Mouse (Mus musculus) hindbrain, embryonic 12.5 days (tissue): Measurements from ENCODE around the gene Gm28042. TPM values are rescaled to one million over a fixed set of nuclear protein-coding genes. Genes with fewer than 3 reads are reported as not detected.

Experiments
- ATAC-seq: fragments of 200-750 bp; cut with Nextera tagmentation; 2 replicates; pipeline ENCODE4 v1.8.0; 2017; ENCODE audit warnings: moderate TSS enrichment; ENCODE audit not compliant: low FRiP score
- H3K27ac ChIP-seq: fragments of 300-500 bp; sonication (generic); 2 replicates; pipeline ENCODE4 v1.5.1; 2016; ENCODE audit warnings: mild to moderate bottlenecking
- H3K27me3 ChIP-seq: fragments of 300-500 bp; sonication (generic); 2 replicates; pipeline ENCODE4 v1.6.1; 2016; ENCODE audit warnings: mild to moderate bottlenecking
- H3K36me3 ChIP-seq: fragments of 300-500 bp; sonication (generic); 2 replicates; pipeline ENCODE4 v1.6.1; 2016; ENCODE audit warnings: mild to moderate bottlenecking
- H3K4me1 ChIP-seq: fragments of 300-500 bp; sonication (generic); 2 replicates; pipeline ENCODE4 v1.6.1; 2016
- H3K4me2 ChIP-seq: fragments of 300-500 bp; sonication (generic); replicated peaks from 2 replicates; pipeline ENCODE4 v1.6.1; 2016; ENCODE audit warnings: mild to moderate bottlenecking
- H3K4me3 ChIP-seq: fragments of 300-500 bp; sonication (generic); 2 replicates; pipeline ENCODE4 v1.5.1; 2016; ENCODE audit warnings: mild to moderate bottlenecking
- H3K9ac ChIP-seq: fragments of 300-500 bp; sonication (generic); 2 replicates; pipeline ENCODE4 v1.6.1; 2016; ENCODE audit warnings: mild to moderate bottlenecking, moderate library complexity
- H3K9me3 ChIP-seq: fragments of 300-500 bp; sonication (generic); replicated peaks from 2 replicates; pipeline ENCODE4 v1.6.1; 2016; ENCODE audit warnings: mild to moderate bottlenecking
- WGBS: fragments of 180-500 bp; shearing (Covaris S2); methylation state at CpG from one replicate; pipeline ENCODE4 v1.1.7; 2016; 5-methylcytosine and 5-hydroxymethylcytosine counted together
- polyA plus RNA-seq: library from polyadenylated mRNA; unstranded; fragments of >200 nt; fragmentation: Nextera tagmentation; extraction: Ambion mirVana; gene quantifications from 2 replicates; pipeline ENCODE4 v1.2.1, GENCODE M21; 2016

Gm28042 gene
- polyA plus RNA-seq, 1 experiment from 2014 or later, result 6.1 TPM

DNA sequence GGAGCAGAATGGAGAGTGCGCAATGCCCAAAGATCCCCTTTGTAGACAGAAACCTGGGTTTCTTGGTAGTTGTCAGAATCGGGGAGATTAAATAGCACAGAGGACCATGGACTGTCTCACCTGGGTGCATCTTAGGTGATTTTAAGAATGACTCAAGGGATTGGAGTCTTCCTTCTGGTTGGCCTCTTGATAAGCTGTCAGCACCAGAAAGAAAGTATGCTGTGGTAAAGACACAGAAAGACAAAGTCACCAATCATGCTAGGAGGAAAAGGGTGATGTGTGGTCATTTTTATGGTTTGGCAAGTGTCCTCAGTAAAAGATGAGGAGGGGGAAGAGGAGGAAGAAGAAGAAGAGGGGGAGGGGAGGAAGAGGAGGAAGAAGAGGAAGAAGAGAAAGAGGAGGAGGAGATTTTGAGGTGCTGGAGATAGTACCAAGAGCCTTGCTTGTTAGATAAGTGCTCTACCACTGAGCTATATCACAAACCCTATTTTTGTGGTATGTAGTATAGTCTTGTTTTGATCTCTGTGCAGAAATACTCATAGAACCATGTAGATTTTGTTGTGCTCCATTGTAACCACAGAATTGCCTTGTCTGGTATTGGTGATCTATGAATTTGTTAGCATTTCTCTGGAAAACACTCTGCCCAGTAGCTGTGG, 13.3 kb upstream of the Gm28042 start:
- no peak overlapping the region for H3K9ac ChIP-seq
- H3K4me1 ChIP-seq, result no peaks in the 10 kb centered on the region
- no peaks in the 10 kb centered on the region for H3K9me3 ChIP-seq
- H3K4me3 ChIP-seq, result no peak overlapping the region
- no peak overlapping the region for H3K4me2 ChIP-seq
- H3K27ac ChIP-seq, result no peak overlapping the region
- 97% methylated on average over 2 of the region's 2 CpGs for WGBS
- peaks cover 42% of the 10 kb centered on the region for H3K36me3 ChIP-seq
- no peaks in the 10 kb centered on the region for H3K27me3 ChIP-seq
- ATAC-seq, result no peak

DNA sequence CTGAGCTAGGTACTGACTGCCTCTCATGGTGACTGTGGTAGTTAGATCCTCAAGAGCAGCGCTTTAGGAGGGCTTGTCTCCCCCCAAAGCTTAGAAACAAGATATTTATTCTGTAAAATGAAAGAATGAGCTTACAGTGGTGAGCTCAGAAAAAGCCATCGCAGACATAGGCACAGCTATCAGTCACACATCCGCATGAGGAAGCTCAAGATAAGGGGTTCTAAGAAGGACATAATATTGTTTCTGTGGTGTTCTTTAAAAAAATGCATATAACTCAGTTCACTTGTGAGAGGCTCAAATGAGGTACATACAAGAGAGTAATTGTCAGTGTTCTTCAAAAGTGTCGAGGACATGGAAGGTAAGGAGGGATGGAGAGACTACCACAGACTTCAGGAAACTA, 11.4 kb upstream of the Gm28042 start:
- no peaks in the 10 kb centered on the region for H3K4me1 ChIP-seq
- no peaks in the 10 kb centered on the region for H3K27me3 ChIP-seq
- no peak overlapping the region for H3K27ac ChIP-seq
- H3K4me3 ChIP-seq, result no peak overlapping the region
- H3K9ac ChIP-seq, result no peak overlapping the region
- whole genome bisulfite sequencing, result 93% methylated on average over 4 of the region's 4 CpGs
- H3K4me2 ChIP-seq, result no peak overlapping the region
- no peaks in the 10 kb centered on the region for H3K9me3 ChIP-seq
- peaks cover 61% of the 10 kb centered on the region for H3K36me3 ChIP-seq
- no peak for ATAC-seq

DNA sequence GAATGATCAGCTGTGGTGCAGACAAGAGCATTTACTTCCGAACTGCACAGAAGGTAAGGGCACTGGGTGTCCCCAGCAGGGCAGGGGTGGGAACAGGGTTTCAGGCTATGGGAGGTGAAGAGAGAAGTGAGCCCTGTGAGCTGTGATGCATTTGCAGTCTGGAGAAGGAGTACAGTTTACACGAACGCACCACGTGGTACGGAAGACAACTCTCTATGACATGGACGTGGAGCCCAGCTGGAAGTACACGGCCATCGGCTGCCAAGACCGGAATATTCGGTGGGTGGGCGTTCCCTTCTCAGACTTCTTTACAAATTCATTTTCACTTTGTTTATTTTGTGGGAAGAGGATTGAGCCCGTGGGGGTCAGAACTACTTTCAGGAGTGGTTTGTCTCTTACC, 9.7 kb upstream of the Gm28042 start:
- no peak for ATAC-seq

DNA sequence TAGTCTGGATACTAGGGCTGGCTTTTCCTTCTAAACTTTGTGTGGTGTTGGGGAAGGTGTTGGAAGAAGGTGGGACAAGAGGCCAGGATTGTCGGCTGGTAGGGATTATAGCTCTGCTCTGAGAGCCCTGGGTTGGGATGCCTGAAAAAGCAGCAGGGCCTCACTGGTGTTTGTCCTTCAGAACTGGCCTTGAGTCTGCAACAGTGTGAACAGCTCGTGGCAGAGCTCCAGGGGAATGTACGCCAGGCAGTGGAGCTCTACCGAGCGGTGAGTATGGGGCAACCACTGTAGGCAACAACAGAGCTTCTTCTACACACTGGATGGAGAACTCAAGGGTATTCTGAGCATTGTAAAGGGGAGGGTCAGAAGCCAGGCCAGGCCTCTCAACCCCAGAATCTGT, 3.0 kb upstream of the Gm28042 start:
- Histone ChIP-seq H3K9ac (no peak overlapping the region), H3K36me3 (peaks cover 62% of the 10 kb centered on the region), H3K4me2 (no peak overlapping the region), H3K9me3 (no peaks in the 10 kb centered on the region), H3K4me3 (no peak overlapping the region), H3K27me3 (no peaks in the 10 kb centered on the region), H3K4me1 (peaks cover 14% of the 10 kb centered on the region), H3K27ac (no peak overlapping the region)
- ATAC-seq, result no peak
- WGBS, result 93% methylated on average over 5 of the region's 5 CpGs

More for the DNA sequence above, 9.7 kb upstream of the Gm28042 start:
- Histone ChIP-seq H3K27me3 (no peaks in the 10 kb centered on the region), H3K4me2 (no peak overlapping the region), H3K27ac (no peak overlapping the region), H3K4me1 (no peaks in the 10 kb centered on the region), H3K36me3 (peaks cover 77% of the 10 kb centered on the region), H3K4me3 (no peak overlapping the region), H3K9me3 (no peaks in the 10 kb centered on the region), H3K9ac (no peak overlapping the region)
- 89% methylated on average over 12 of the region's 12 CpGs for WGBS

DNA sequence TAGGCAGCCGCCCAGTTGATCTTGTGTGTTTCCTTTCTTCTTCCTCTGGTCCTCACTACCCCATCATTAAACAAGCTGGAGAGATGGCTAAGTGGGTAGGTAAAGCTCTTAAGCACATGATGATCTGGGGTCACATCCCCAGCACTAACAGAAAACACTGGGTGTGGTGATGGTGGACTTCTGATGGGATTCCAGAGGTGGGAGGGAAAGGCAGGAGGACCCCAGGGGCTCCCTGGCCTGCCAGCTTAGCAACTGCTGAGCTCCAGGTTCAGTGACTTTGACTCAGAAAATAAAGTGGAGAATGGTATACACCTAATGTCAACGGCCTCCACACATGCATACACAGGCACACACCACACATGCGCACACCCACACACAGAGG, 648 bp downstream of the Gm28042 start:
- 53% methylated on average over 3 of the region's 3 CpGs for WGBS
- no peaks in the 10 kb centered on the region for H3K27me3 ChIP-seq
- H3K4me2 ChIP-seq, result peak overlapping the region; percentile 72
- H3K9ac ChIP-seq, result peak overlapping the region; percentile 90
- H3K27ac ChIP-seq, result peak overlapping the region; percentile 87
- peaks cover 58% of the 10 kb centered on the region for H3K36me3 ChIP-seq
- peak overlapping the region; percentile 74 for H3K4me3 ChIP-seq
- peaks cover 14% of the 10 kb centered on the region for H3K4me1 ChIP-seq
- peak; percentile 33; the same call in 1 of the 2 replicates for ATAC-seq
- H3K9me3 ChIP-seq, result no peaks in the 10 kb centered on the region

DNA sequence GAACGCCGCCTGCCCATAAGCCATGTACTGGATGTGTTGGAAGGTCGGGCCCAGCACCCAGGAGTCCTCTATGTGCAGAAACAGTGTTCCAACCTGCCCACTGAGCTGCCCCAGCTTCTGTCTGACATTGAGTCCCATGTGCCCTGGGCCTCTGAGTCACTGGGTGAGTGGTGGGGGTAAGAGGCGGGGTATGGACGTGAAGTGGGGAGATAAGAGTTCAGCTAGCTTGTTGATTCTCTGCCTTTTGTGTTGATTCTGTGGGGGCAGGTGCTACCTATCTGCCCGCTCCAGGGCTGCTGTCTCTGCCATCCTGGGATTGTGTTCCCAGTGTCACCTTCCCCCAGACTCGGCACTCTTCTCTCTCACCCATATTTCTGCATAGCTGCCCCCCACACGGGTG, 3.1 kb downstream of the Gm28042 start:
- H3K9ac ChIP-seq, result no peak overlapping the region
- 94% methylated on average over 8 of the region's 8 CpGs for WGBS
- peaks cover 57% of the 10 kb centered on the region for H3K36me3 ChIP-seq

DNA sequence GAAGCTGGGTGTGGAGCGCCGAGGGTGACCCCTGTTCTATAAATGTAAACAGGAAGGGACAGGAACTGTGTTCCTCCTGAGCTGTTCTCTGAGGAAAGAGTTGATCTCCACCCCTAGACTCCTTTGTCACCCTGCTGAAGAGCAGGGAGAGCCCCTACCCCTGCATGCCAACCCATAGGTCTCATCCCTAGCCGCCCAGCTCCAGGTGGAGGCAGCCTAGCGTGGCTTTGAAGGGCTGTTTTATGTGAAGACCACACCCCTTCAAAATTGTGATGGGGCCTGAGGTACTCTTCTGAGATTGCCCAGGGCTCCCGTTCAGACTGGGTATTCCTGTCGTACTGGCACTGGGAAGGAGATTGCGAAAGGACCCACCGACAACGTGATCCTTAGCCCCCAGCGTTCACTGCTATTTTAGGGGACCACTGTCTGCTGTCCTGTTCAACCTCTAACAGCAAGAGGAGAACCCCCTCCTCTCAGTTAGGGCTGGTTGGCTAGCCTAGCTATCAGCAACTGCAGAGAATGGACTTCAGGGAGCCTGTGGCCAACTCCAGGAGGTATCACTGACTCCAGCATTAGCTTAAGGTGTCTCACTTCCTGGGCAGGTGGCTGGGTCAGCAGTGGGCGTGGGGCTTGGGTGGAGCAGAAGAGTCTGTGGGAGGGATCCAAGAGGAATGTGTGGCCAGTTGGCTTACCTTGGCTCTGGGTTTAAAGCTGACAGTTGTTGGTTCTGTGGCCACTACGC, 5.6 kb downstream of the Gm28042 start, which contains the start of gene Pla2g4b:
Gene Pla2g4b (plus strand): TSS at position 692 of the 742 bp plus-strand sequence.
- no peak within 1 kb of the TSS for H3K27ac ChIP-seq
- H3K9ac ChIP-seq, result no peak within 1 kb of the TSS
- H3K4me1 ChIP-seq, result peaks cover 7% of the 10 kb centered on the region
- no peak for ATAC-seq
- no peak within 1 kb of the TSS for H3K4me2 ChIP-seq
- no peak within 1 kb of the TSS for H3K4me3 ChIP-seq
- no peaks in the 10 kb centered on the region for H3K27me3 ChIP-seq
- no peaks in the 10 kb centered on the region for H3K9me3 ChIP-seq
- peaks cover 74% of the 10 kb centered on the region for H3K36me3 ChIP-seq
- 90% methylated on average over 12 of the region's 12 CpGs for WGBS

More for the DNA sequence above, 3.1 kb downstream of the Gm28042 start:
- Histone ChIP-seq H3K27ac (no peak overlapping the region), H3K4me2 (no peak overlapping the region), H3K9me3 (no peaks in the 10 kb centered on the region), H3K27me3 (no peaks in the 10 kb centered on the region), H3K4me1 (peaks cover 14% of the 10 kb centered on the region), H3K4me3 (no peak overlapping the region)
- no peak for ATAC-seq

DNA sequence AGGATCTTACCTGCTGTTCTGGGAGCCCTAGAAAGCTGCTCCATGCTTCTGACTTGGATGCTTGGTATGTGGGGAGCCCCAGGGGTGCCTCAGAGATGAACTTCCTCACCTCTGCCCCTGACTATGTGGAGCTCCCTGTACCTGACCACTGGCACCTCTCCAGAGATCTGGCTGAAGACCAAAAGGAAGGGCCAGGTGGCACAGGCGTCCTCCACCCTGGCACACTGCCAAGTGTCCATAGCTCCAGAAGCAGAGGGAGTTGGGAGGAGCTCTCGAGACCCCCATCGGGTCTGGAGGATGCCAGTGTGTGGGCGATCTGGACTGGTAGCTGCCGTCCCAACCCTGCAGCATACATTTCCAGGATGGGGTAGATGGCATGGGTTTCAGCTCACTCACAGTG, 6.4 kb downstream of the Gm28042 start:
- Histone ChIP-seq H3K36me3 (peaks cover 82% of the 10 kb centered on the region), H3K4me1 (no peaks in the 10 kb centered on the region; the same call in 1 of the 2 replicates), H3K9me3 (no peaks in the 10 kb centered on the region), H3K4me3 (no peak overlapping the region), H3K27ac (no peak overlapping the region), H3K27me3 (no peaks in the 10 kb centered on the region), H3K9ac (no peak overlapping the region), H3K4me2 (no peak overlapping the region)
- WGBS, result 85% methylated on average over 5 of the region's 5 CpGs
- ATAC-seq, result no peak

DNA sequence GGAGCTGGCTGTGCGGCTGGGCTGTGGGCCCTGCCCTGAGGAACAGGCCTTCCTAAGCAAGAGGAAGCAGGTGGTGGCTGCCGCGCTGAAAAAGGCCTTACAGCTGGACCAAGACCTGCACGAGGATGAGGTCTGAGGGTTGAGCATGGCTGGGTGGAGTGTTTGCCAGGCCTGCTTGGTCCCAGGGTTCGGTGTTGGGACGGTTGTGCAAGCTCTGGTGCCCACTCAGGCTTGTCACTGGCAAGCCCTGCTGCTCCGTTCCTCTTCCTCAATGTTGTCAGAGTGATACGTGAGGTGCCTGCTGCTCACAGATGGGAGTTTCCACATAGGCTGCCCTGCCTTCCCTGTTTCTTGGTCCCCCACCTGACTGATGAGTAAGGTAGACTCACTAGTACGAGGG, 10.5 kb downstream of the Gm28042 start:
- no peaks in the 10 kb centered on the region for H3K4me1 ChIP-seq
- H3K27me3 ChIP-seq, result no peaks in the 10 kb centered on the region
- H3K4me2 ChIP-seq, result no peak overlapping the region
- no peak for ATAC-seq
- H3K4me3 ChIP-seq, result no peak overlapping the region
- no peaks in the 10 kb centered on the region for H3K9me3 ChIP-seq
- peaks cover 92% of the 10 kb centered on the region for H3K36me3 ChIP-seq
- no peak overlapping the region for H3K9ac ChIP-seq
- WGBS, result 92% methylated on average over 9 of the region's 9 CpGs
- no peak overlapping the region for H3K27ac ChIP-seq

DNA sequence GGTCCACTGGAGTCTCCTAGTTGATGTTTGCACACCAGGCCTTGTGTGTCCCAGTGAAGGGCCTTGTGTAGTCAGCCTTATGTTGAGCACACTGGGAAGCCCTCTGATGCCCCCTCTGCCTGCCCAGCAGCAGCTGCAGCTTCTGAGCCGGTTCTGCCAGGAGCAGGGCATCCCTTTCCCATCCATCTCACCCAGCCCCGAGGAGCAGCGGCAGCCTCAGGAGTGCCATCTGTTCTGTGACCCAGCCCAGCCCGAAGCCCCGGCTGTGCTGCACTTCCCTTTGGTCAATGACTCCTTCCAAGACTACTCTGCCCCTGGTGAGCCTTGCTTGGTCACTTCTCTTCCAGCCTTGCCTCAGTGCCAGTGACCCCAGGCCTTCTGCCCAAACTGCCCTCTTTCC, 13.7 kb downstream of the Gm28042 start:
- Histone ChIP-seq H3K36me3 (peaks cover 66% of the 10 kb centered on the region), H3K4me3 (no peak overlapping the region), H3K9ac (no peak overlapping the region)

DNA sequence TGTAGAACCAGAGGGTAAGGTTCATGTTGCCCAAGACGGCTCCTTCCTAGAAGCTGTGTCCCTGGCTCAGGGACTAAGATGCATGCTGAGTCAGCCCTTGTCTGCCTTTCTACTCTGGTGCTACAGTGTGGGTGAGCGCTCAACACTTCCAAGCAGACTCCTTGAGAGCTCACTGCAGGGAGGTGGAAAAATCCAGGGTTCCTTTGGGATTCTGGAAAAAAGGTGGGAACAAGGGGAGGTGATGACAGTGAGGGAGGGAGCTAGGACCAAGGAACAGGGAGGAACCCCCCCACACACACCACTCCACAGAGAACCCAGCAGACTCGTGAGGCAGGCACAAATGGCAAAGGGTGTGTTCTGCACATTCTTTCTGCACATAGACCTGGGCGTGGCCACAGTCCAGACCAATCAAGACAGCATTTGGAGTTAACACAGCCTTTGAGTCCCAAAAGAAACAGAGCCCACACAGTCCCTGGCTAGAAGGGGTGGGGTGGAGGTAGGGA, 16.9 kb downstream of the Gm28042 start:
- Histone ChIP-seq H3K27ac (no peak overlapping the region), H3K36me3 (peaks cover 34% of the 10 kb centered on the region), H3K9me3 (no peaks in the 10 kb centered on the region), H3K27me3 (no peaks in the 10 kb centered on the region), H3K4me1 (0 out of 2 replicates have a peak, but pooled peaks cover 7% of the 10 kb centered on the region), H3K4me3 (no peak overlapping the region), H3K9ac (no peak overlapping the region), H3K4me2 (no peak overlapping the region)
- no peak for ATAC-seq
- WGBS, result 53% methylated on average over 4 of the region's 4 CpGs

More for the DNA sequence above, 13.7 kb downstream of the Gm28042 start:
- Histone ChIP-seq H3K4me2 (no peak overlapping the region), H3K9me3 (no peaks in the 10 kb centered on the region), H3K27ac (no peak overlapping the region), H3K27me3 (no peaks in the 10 kb centered on the region), H3K4me1 (0 out of 2 replicates have a peak, but pooled peaks cover 2% of the 10 kb centered on the region)
- 95% methylated on average over 5 of the region's 5 CpGs for WGBS
- ATAC-seq, result no peak

DNA sequence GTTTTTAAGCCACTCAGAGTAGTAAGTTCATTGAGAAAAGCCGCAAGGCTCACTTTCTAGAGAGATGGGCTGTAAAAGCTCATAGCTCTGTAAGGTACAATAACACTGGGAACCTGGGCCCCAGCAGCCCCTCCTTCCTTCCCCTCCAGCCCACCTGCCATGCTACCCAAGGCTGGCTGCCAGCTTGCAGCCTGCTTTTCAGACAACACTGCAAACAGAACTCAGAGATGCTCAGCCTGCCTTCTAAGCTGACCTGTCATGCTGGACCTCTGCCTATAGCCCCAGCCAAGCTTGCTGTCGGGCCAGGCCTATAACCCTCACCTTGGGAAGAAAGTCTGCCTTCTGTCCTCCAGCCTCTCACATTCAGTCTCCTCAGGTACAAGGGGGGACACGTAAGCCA, 17.4 kb downstream of the Gm28042 start:
- H3K27me3 ChIP-seq, result no peaks in the 10 kb centered on the region
- ATAC-seq, result no peak
- H3K36me3 ChIP-seq, result peaks cover 29% of the 10 kb centered on the region
- H3K4me1 ChIP-seq, result 0 out of 2 replicates have a peak, but pooled peaks cover 7% of the 10 kb centered on the region
- no peaks in the 10 kb centered on the region for H3K9me3 ChIP-seq
- 92% methylated on average over 3 of the region's 3 CpGs for WGBS
- no peak overlapping the region for H3K27ac ChIP-seq
- no peak overlapping the region for H3K4me2 ChIP-seq
- H3K4me3 ChIP-seq, result no peak overlapping the region
- H3K9ac ChIP-seq, result no peak overlapping the region
